In genomic region chr10:77048196-77048595, GRCm38 (mm10) we compare ENCODE assay signal across 23 mouse cellular contexts. TPM values are rescaled to one million over a fixed set of nuclear protein-coding genes. Genes with fewer than 3 reads are reported as not detected.
DNase-seq lines count a peak whose midpoint lies in the region; ATAC-seq lines count a peak whose summit lies in the region.
"Had no signal": no experiment of that assay in that cellular context is flagged by ENCODE, and none has a peak within 500 bp of the region (broad histone marks: within the 10 kb centered on the region; RNA-seq: fewer than 3 reads in every experiment).

No protein-coding gene starts in this region.

- no peaks in the 10 kb centered on the region for H3K27me3 ChIP-seq in midbrain, embryonic 11.5 days (ENCODE audit: control insufficient read depth, insufficient read depth, low read length)
- H3K27me3 ChIP-seq in midbrain, embryonic 13.5 days: no peaks in the 10 kb centered on the region
- H3K27me3 ChIP-seq: embryonic facial prominence, embryonic 15.5 days; hindbrain, embryonic 12.5 days had no signal

- H3K9me3 ChIP-seq in midbrain, embryonic 11.5 days (ENCODE audit: control insufficient read depth, low read length): no peaks in the 10 kb centered on the region
- no peaks in the 10 kb centered on the region for H3K9me3 ChIP-seq in midbrain, embryonic 13.5 days
- H3K9me3 ChIP-seq: embryonic facial prominence, embryonic 15.5 days; forebrain, embryonic 10.5 days; G1E; heart, embryonic 10.5 days; hindbrain, embryonic 12.5 days had no signal

- no peak for ATAC-seq in midbrain, embryonic 11.5 days (ENCODE audit: low FRiP score)
- ATAC-seq in midbrain, embryonic 13.5 days: no peak
- ATAC-seq: forebrain, embryonic 14.5 days had no signal

- H3K4me3 ChIP-seq in midbrain, embryonic 11.5 days (ENCODE audit: low read depth, low read length): no peak overlapping the region
- no peak overlapping the region for H3K4me3 ChIP-seq in midbrain, embryonic 13.5 days (replicated peaks)
- H3K4me3 ChIP-seq: embryonic facial prominence, embryonic 15.5 days; erythroblast, embryonic 14.5 days; forebrain, embryonic 10.5 days; gastrocnemius, adult 2 months; heart, embryonic 10.5 days; hindbrain, embryonic 12.5 days had no signal

- H3K4me1 ChIP-seq in midbrain, embryonic 11.5 days (ENCODE audit: control insufficient read depth, insufficient read depth, low read length): peaks cover 5% of the 10 kb centered on the region; the same call in 1 of the 2 replicates
- H3K4me1 ChIP-seq in midbrain, embryonic 13.5 days (replicated peaks): 0 out of 2 replicates have a peak, but pooled peaks cover 3% of the 10 kb centered on the region
- H3K4me1 ChIP-seq: embryonic facial prominence, embryonic 15.5 days had no signal

- WGBS in midbrain, embryonic 11.5 days: 86% methylated on average over 4 of the region's 4 CpGs
- 82% methylated on average over 4 of the region's 4 CpGs for WGBS in midbrain, embryonic 13.5 days

- no peak overlapping the region for H3K9ac ChIP-seq in midbrain, embryonic 11.5 days (ENCODE audit: low read length)
- no peak overlapping the region for H3K9ac ChIP-seq in midbrain, embryonic 13.5 days (replicated peaks)
- H3K9ac ChIP-seq: embryonic facial prominence, embryonic 15.5 days; hindbrain, embryonic 12.5 days had no signal

- H3K4me2 ChIP-seq in midbrain, embryonic 11.5 days: no peak overlapping the region
- no peak overlapping the region for H3K4me2 ChIP-seq in midbrain, embryonic 13.5 days (replicated peaks)
- H3K4me2 ChIP-seq: embryonic facial prominence, embryonic 15.5 days; hindbrain, embryonic 12.5 days had no signal

- H3K27ac ChIP-seq in midbrain, embryonic 11.5 days (ENCODE audit: low read depth, low read length): no peak overlapping the region
- no peak overlapping the region for H3K27ac ChIP-seq in midbrain, embryonic 13.5 days
- H3K27ac ChIP-seq: embryonic facial prominence, embryonic 15.5 days; forebrain, embryonic 10.5 days; gastrocnemius, adult 2 months; heart, embryonic 10.5 days; hindbrain, embryonic 12.5 days had no signal

- DNase-seq in kidney, adult 8-10 months: peak; percentile 44 to 52
- no peak for DNase-seq in kidney, postnatal 10 days
- peak; percentile 8 for DNase-seq in midbrain, embryonic 11.5 days (ENCODE audit: low spot score, missing footprints)
- peak; percentile 45 to 82 for DNase-seq in kidney, postnatal 25 days
- no peak for DNase-seq in gastrocnemius, adult 8-10 months (ENCODE audit: low spot score in 2 of 2)
- DNase-seq: adrenal gland, adult 8-10 months; adrenal gland, postnatal 36 days; cerebellum, adult 2 months; cerebellum, postnatal 10 days; embryo, embryonic 11 days; gastrocnemius, adult 2 months; gastrocnemius, postnatal 36 days; heart, adult 11 months; heart, postnatal 10 days; heart, postnatal 4 days had no signal

- H3K36me3 ChIP-seq in midbrain, embryonic 11.5 days (ENCODE audit: control insufficient read depth, insufficient read depth, low read length): peaks cover 7% of the 10 kb centered on the region; the same call in 1 of the 2 replicates
- peaks cover 85% of the 10 kb centered on the region for H3K36me3 ChIP-seq in midbrain, embryonic 13.5 days

RNA-seq across cellular contexts. Expression of gene Slc19a1, which starts 16.2 kb away (rescaled TPM):
- 27.5 and 29.5 TPM in 2 replicates for polyA plus RNA-seq in midbrain, embryonic 11.5 days (2014; fragmentation: Nextera tagmentation; extraction: Ambion mirVana)
- 33.0 and 35.8 TPM in 2 replicates for polyA plus RNA-seq in midbrain, embryonic 13.5 days (2015; fragmentation: Nextera tagmentation; extraction: Ambion mirVana)
- total RNA-seq in gastrocnemius, adult 8-10 months (2022): 1 to 10 TPM; 4.6 to 5.5 (median 4.9) TPM

Comparison
In these comparisons a context has a peak if more than half of its experiments do, and no peak if none do; other contexts are left out.
1. DNase-seq: peak in kidney, adult 8-10 months (2 of 2), midbrain, embryonic 11.5 days (single experiment) and kidney, postnatal 25 days (2 of 2); none in kidney, postnatal 10 days (single experiment) and gastrocnemius, adult 8-10 months (0 of 2).